Mouse (Mus musculus) gastrocnemius, postnatal 25 days (tissue): ENCODE measurements around the gene Pop5. TPM values are rescaled to one million over a fixed set of nuclear protein-coding genes. Genes with fewer than 3 reads are reported as not detected.
A peak's percentile ranks its signal among the peaks of the same experiment; 100 is the strongest.

Experiments
- DNase-seq: peaks from one replicate; pipeline ENCODE4 v3.0.0; 2022
- long read RNA-seq, 2 experiments: library from polyadenylated mRNA; stranded (forward); transcript quantifications; one replicate each; pipeline ENCODE4 v2.0.0; 2021
- total RNA-seq, 2 experiments: library from RNA; stranded (reverse); gene quantifications; 1 replicate in 1 of 2; 2 replicates in 1 of 2; pipeline ENCODE4 v1.2.3; 2021

Gene Pop5
- 10 to 100 TPM; 29.2 to 30.7 TPM for total RNA-seq
- long read RNA-seq, experiment 1, partial matches to known transcripts, result 39 of 43 reads
- long read RNA-seq, experiment 1, other reads (novel, unspliced or antisense), result 3 of 43 reads
- long read RNA-seq, experiment 2, partial matches to known transcripts, result 22 of 23 reads
- long read RNA-seq, experiment 2, other reads (novel, unspliced or antisense), result 0 of 23 reads

- peak; percentile 76 for DNase-seq
Measured at GRCm38 (mm10) chr5:115235786-115236263, at the start of gene Pop5. Pop5 (plus strand) TSS chr5:115235836.

- no peak for DNase-seq
Measured at GRCm38 (mm10) chr5:115186371-115187073, 49.1 kb upstream of the Pop5 start.

GRCm38 (mm10) chr5:115187188-115188131, 48.2 kb upstream of the Pop5 start:
- DNase-seq, result peak; percentile 88

GRCm38 (mm10) chr5:115188824-115189223, 46.8 kb upstream of the Pop5 start:
- no peak for DNase-seq

GRCm38 (mm10) chr5:115190081-115190480, 45.6 kb upstream of the Pop5 start:
- no peak for DNase-seq

- no peak for DNase-seq
Measured at GRCm38 (mm10) chr5:115191880-115192827, 43.5 kb upstream of the Pop5 start.

GRCm38 (mm10) chr5:115192828-115193195, 42.8 kb upstream of the Pop5 start:
- DNase-seq, result no peak

GRCm38 (mm10) chr5:115193226-115193625, 42.4 kb upstream of the Pop5 start:
- DNase-seq, result peak; percentile 59

GRCm38 (mm10) chr5:115193669-115194625, 41.7 kb upstream of the Pop5 start, which contains the start of gene Cabp1:
Cabp1 (minus strand) TSS chr5:115194381.
- DNase-seq, result no peak

GRCm38 (mm10) chr5:115194626-115195221, 40.9 kb upstream of the Pop5 start:
- DNase-seq, result no peak

- no peak for DNase-seq
Measured at GRCm38 (mm10) chr5:115203735-115204561, 31.7 kb upstream of the Pop5 start.

- DNase-seq, result peak; percentile 49
Measured at GRCm38 (mm10) chr5:115204562-115205311, 30.9 kb upstream of the Pop5 start.

- DNase-seq, result no peak
Measured at GRCm38 (mm10) chr5:115207244-115207643, 28.4 kb upstream of the Pop5 start.

- DNase-seq, result no peak
Measured at GRCm38 (mm10) chr5:115207892-115208291, 27.7 kb upstream of the Pop5 start.

GRCm38 (mm10) chr5:115208601-115209000, 27.0 kb upstream of the Pop5 start:
- no peak for DNase-seq

GRCm38 (mm10) chr5:115210380-115210779, 25.3 kb upstream of the Pop5 start:
- no peak for DNase-seq

- DNase-seq, result no peak
Measured at GRCm38 (mm10) chr5:115212451-115212850, 23.2 kb upstream of the Pop5 start.

- DNase-seq, result no peak
Measured at GRCm38 (mm10) chr5:115212861-115213260, 22.8 kb upstream of the Pop5 start.
